Mouse (Mus musculus): Measurements from ENCODE around the gene Rnf207. TPM values are rescaled to one million over a fixed set of nuclear protein-coding genes. Genes with fewer than 3 reads are reported as not detected.

Gene Rnf207
- 1.5 and 2.1 TPM in 2 replicates for polyA plus RNA-seq (2015; fragmentation: Nextera tagmentation; extraction: Ambion mirVana)

DNA sequence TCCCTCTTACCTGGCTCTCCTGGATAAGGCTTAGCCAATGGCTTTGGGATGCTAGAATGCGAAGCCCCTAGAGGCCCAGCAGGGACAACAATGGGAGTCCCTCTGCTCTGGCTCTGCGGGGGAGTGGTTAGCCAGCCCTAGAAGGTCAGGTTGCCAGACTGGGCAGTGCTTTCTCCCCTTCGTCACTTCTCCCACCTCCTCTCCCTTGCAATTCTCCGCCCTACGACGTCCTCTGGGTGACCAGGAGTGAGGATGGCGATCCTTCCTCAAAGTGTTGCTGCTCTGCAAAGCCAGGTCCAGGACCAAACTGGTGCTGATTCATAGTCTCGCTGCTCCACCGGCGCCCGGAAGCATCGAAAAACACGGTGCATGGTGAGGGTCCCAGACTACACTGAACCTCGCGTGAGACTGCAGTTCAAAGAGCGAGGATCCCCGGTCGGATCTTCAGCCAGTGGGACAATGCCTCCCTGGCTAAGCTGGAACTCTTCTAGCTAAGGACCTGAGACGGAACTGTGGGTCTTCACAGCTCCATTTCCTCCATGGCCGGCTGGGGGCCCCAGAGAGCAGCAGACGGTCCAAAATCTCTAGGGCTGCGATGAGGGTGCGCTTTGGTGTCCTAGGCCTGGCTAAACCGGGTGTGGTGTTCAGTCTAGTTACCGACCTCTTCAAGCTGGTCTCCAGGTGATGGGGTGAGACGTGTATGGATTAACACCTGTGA lies at the start of gene Rnf207:
Gene Rnf207 (minus strand): TSS at position 477 of the 718 bp plus-strand sequence.
- Histone ChIP-seq H3K27ac (no peak within 1 kb of the TSS), H3K27me3 (peaks cover 49% of the 10 kb centered on the region), H3K36me3 (no peaks in the 10 kb centered on the region), H3K9ac (no peak within 1 kb of the TSS), H3K9me3 (replicated peaks) (no peaks in the 10 kb centered on the region), H3K4me1 (peaks cover 34% of the 10 kb centered on the region), H3K4me3 (replicated peaks) (peak within 1 kb of the TSS; percentile 29), H3K4me2 (peak within 1 kb of the TSS; percentile 62)
- WGBS: 3% methylated on average over 26 of the region's 26 CpGs
- peak; percentile 44 for ATAC-seq (replicated peaks; ENCODE audit: low FRiP score)

DNA sequence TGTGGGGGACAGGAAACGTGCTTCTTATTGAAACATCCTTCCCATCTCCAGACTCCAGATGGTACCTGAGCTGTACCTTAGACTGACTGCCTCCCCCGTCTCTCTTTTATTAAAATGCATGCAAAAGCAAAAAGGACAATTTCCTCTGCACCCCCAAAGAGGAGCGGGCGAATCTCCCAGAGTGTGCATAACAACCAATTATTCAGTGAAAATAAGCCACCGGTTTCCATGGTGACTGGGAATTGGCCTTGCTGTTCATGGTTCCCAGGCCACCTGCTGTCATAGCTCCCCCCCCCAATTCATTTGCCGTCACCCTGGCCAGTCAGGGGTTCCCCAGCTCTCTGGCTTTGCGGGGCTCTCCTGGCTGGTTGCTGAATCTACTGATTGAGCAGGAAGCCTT lies 46.4 kb upstream of the Rnf207 start:
- H3K9ac ChIP-seq: no peak overlapping the region
- peaks cover 28% of the 10 kb centered on the region for H3K4me1 ChIP-seq
- no peak overlapping the region for H3K27ac ChIP-seq
- ATAC-seq (replicated peaks; ENCODE audit: low FRiP score): no peak
- H3K9me3 ChIP-seq (replicated peaks): no peaks in the 10 kb centered on the region
- no peak overlapping the region for H3K4me2 ChIP-seq
- H3K27me3 ChIP-seq: peaks cover 7% of the 10 kb centered on the region
- 79% methylated on average over 7 of the region's 7 CpGs for WGBS
- H3K4me3 ChIP-seq (replicated peaks): no peak overlapping the region
- no peaks in the 10 kb centered on the region for H3K36me3 ChIP-seq

DNA sequence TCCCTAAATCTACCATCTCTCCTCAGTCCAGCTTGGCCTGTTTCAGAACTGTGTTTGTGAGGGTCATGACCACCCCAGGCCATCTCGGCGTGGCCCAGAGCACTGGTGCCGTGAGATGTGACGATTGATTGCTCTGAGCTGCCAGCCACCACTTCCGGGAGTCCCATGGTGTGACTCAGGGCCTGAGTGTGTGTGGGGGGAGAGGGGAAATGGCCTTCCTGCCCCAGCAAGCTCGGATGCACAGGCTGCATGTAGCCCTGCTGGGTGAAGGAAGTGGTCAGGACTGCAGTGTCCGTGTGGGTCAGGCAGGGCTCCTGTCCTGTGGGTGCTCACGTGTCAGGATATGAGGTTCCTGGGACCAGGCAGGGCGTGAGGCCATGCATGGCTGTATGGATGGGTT lies 43.4 kb upstream of the Rnf207 start:
- Histone ChIP-seq H3K27ac (no peak overlapping the region), H3K4me1 (peaks cover 34% of the 10 kb centered on the region), H3K27me3 (peaks cover 9% of the 10 kb centered on the region), H3K9ac (no peak overlapping the region), H3K4me3 (replicated peaks) (no peak overlapping the region), H3K36me3 (no peaks in the 10 kb centered on the region), H3K4me2 (no peak overlapping the region), H3K9me3 (replicated peaks) (no peaks in the 10 kb centered on the region)
- 24% methylated on average over 9 of the region's 9 CpGs for WGBS
- ATAC-seq (replicated peaks; ENCODE audit: low FRiP score): no peak

DNA sequence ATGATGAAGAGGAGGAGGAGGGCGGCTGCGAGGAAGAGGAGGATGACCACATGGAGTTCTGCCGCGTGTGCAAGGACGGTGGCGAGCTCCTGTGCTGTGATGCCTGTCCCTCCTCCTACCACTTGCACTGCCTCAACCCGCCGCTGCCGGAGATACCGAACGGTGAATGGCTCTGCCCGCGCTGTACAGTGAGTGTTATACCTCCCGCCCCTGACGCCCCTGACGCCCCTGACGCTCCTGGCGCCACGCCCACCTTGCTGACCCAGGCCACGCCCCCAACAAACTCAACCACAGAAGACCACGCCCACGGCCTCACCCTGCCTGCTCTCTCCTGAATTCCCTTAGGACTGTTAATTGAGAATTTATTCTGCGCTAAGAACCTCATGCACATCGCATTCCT lies 42.1 kb upstream of the Rnf207 start:
- Histone ChIP-seq H3K4me2 (peak overlapping the region; percentile 53), H3K27me3 (peaks cover 9% of the 10 kb centered on the region)
- ATAC-seq (replicated peaks; ENCODE audit: low FRiP score): peak; percentile 76

GRCm38 (mm10) chr4:152359700-152360099 lies 40.9 kb upstream of the Rnf207 start:
- no peak overlapping the region for H3K4me3 ChIP-seq (replicated peaks)
- H3K36me3 ChIP-seq: no peaks in the 10 kb centered on the region
- peaks cover 34% of the 10 kb centered on the region for H3K4me1 ChIP-seq
- ATAC-seq (replicated peaks; ENCODE audit: low FRiP score): no peak
- WGBS: 6% methylated on average over 11 of the region's 11 CpGs
- H3K9ac ChIP-seq: no peak overlapping the region
- H3K9me3 ChIP-seq (replicated peaks): no peaks in the 10 kb centered on the region
- peaks cover 9% of the 10 kb centered on the region for H3K27me3 ChIP-seq
- no peak overlapping the region for H3K27ac ChIP-seq
- no peak overlapping the region for H3K4me2 ChIP-seq

More for the DNA sequence above, 42.1 kb upstream of the Rnf207 start:
- 1% methylated on average over 24 of the region's 24 CpGs for WGBS
- H3K9me3 ChIP-seq (replicated peaks): no peaks in the 10 kb centered on the region
- H3K4me1 ChIP-seq: peaks cover 34% of the 10 kb centered on the region
- no peak overlapping the region for H3K9ac ChIP-seq
- no peaks in the 10 kb centered on the region for H3K36me3 ChIP-seq
- H3K27ac ChIP-seq: no peak overlapping the region
- H3K4me3 ChIP-seq (replicated peaks): peak overlapping the region; percentile 20

DNA sequence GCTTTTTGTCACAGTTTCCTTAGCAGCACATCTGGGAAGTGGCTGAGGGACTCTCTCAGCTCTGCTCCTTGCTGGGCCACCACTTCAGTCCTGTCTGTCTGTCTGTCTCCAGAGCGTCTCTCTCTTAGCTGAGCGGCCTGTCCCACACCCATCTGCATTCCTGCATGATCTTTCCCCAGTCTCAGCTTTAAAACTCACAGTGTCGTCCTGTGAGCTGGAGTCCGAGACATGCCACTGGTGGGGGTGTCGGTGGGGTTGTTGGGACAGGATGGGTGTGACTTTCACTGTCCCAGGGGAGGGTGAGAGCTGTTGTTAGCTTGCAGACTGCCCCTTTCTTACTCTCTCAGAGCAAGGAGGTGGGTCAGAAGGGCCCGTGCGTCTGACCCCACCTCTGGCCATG lies 36.9 kb upstream of the Rnf207 start:
- no peaks in the 10 kb centered on the region for H3K36me3 ChIP-seq
- H3K27me3 ChIP-seq: peaks cover 32% of the 10 kb centered on the region
- no peak for ATAC-seq (replicated peaks; ENCODE audit: low FRiP score)
- no peaks in the 10 kb centered on the region for H3K9me3 ChIP-seq (replicated peaks)
- H3K27ac ChIP-seq: no peak overlapping the region
- H3K9ac ChIP-seq: no peak overlapping the region
- H3K4me2 ChIP-seq: no peak overlapping the region
- H3K4me1 ChIP-seq: peaks cover 16% of the 10 kb centered on the region
- H3K4me3 ChIP-seq (replicated peaks): no peak overlapping the region
- 78% methylated on average over 7 of the region's 7 CpGs for WGBS

- Histone ChIP-seq H3K4me1 (peaks cover 17% of the 10 kb centered on the region), H3K4me2 (no peak overlapping the region), H3K27ac (no peak overlapping the region), H3K9me3 (replicated peaks) (no peaks in the 10 kb centered on the region), H3K27me3 (peaks cover 38% of the 10 kb centered on the region), H3K4me3 (replicated peaks) (no peak overlapping the region), H3K9ac (no peak overlapping the region), H3K36me3 (no peaks in the 10 kb centered on the region)
- ATAC-seq (replicated peaks; ENCODE audit: low FRiP score): no peak
- 62% methylated on average over 14 of the region's 14 CpGs for WGBS
These were observed 35.3 kb upstream of the Rnf207 start for GRCm38 (mm10) chr4:152353886-152354637.

GRCm38 (mm10) chr4:152351422-152352305 lies 32.9 kb upstream of the Rnf207 start:
- Histone ChIP-seq H3K4me1 (peaks cover 17% of the 10 kb centered on the region), H3K4me2 (no peak overlapping the region), H3K27ac (no peak overlapping the region), H3K4me3 (replicated peaks) (no peak overlapping the region), H3K27me3 (peaks cover 55% of the 10 kb centered on the region), H3K9ac (no peak overlapping the region), H3K36me3 (no peaks in the 10 kb centered on the region), H3K9me3 (replicated peaks) (no peaks in the 10 kb centered on the region)
- no peak for ATAC-seq (replicated peaks; ENCODE audit: low FRiP score)
- WGBS: 17% methylated on average over 14 of the region's 14 CpGs

GRCm38 (mm10) chr4:152350722-152351421 lies 32.1 kb upstream of the Rnf207 start:
- H3K36me3 ChIP-seq: no peaks in the 10 kb centered on the region
- peaks cover 17% of the 10 kb centered on the region for H3K4me1 ChIP-seq
- ATAC-seq (replicated peaks; ENCODE audit: low FRiP score): no peak
- 25% methylated on average over 8 of the region's 8 CpGs for WGBS
- H3K27ac ChIP-seq: no peak overlapping the region
- no peak overlapping the region for H3K9ac ChIP-seq
- no peaks in the 10 kb centered on the region for H3K9me3 ChIP-seq (replicated peaks)
- peaks cover 55% of the 10 kb centered on the region for H3K27me3 ChIP-seq
- no peak overlapping the region for H3K4me2 ChIP-seq
- no peak overlapping the region for H3K4me3 ChIP-seq (replicated peaks)

DNA sequence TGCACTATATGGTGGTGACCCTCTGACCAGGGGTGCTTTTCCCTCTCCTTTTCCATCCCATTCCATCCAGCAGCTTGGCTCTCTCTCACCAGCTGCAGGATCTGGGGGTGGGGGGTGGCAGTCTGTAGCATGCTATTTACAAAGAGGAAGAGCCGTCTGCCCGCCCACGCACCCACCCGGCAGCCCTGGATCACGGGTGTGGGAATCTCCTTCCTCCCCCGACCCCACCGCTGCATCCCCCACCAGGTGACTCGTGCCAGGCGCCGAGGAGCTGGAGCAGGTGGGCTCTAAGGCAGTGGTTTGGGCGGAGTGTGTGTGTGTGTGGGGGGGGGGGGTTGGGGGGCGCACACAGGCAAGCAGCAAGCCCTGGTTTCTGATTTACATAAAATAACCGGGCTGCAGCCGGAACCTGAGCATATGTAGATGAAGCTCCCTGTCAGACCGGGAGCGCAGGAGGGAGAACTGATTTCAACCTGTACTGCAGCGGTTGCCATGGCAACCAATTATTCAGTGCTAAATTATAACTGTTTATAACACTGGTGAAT lies 31.1 kb upstream of the Rnf207 start:
- H3K4me2 ChIP-seq: no peak overlapping the region
- no peaks in the 10 kb centered on the region for H3K36me3 ChIP-seq
- 3% methylated on average over 17 of the region's 17 CpGs for WGBS
- H3K4me3 ChIP-seq (replicated peaks): no peak overlapping the region
- no peak overlapping the region for H3K27ac ChIP-seq
- no peak for ATAC-seq (replicated peaks; ENCODE audit: low FRiP score)
- no peak overlapping the region for H3K9ac ChIP-seq
- peaks cover 58% of the 10 kb centered on the region for H3K27me3 ChIP-seq
- peaks cover 21% of the 10 kb centered on the region for H3K4me1 ChIP-seq
- no peaks in the 10 kb centered on the region for H3K9me3 ChIP-seq (replicated peaks)
